Comparison of ENCODE assay signal across 28 mouse cellular contexts in the genomic region with DNA sequence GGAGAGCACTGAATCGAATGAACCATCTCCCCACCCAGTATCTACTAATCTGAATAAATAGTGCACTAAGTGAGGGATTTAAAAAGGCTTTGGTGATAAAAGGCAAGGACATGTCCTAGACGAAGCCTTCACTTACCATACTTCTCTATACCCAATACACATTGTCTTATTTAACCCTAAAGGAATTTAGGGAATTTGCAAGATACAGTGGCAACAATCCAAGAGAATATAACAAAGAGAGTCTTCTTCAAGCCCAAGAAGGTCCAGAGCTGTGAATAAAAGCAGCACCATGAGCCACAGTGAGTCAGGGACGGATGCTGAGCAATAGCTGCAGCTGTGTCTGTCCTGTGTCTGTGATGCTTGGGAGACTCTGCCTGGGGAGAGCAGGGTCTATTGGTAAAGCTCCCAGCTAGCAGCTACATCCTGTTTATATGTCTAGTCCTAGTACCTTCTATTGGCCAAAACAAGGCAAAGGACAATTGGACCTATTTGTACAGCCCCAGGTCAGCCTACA.
DNase-seq lines count a peak whose midpoint lies in the region; ATAC-seq lines count a peak whose summit lies in the region.
"Had no signal": no experiment of that assay in that cellular context is flagged by ENCODE, and none has a peak within 500 bp of the region (broad histone marks: within the 10 kb centered on the region; RNA-seq: fewer than 3 reads in every experiment).

No protein-coding gene starts in this region.

- WGBS in kidney, embryonic 16.5 days, result 85% methylated on average over 3 of the region's 3 CpGs
- 84% methylated on average over 3 of the region's 3 CpGs for WGBS in midbrain, embryonic 10.5 days

- peaks cover 4% of the 10 kb centered on the region; the same call in 1 of the 2 replicates for H3K4me1 ChIP-seq in kidney, embryonic 16.5 days (ENCODE audit: insufficient read depth, low read length)
- no peaks in the 10 kb centered on the region for H3K4me1 ChIP-seq in midbrain, embryonic 10.5 days
- H3K4me1 ChIP-seq: forebrain, embryonic 10.5 days; forebrain, embryonic 13.5 days; heart, embryonic 12.5 days; heart, embryonic 15.5 days had no signal

- H3K9ac ChIP-seq in kidney, embryonic 16.5 days (replicated peaks; ENCODE audit: low read length), result no peak overlapping the region
- H3K9ac ChIP-seq: forebrain, embryonic 13.5 days; heart, embryonic 12.5 days; heart, embryonic 15.5 days; hindbrain, embryonic 14.5 days had no signal

- H3K36me3 ChIP-seq in kidney, embryonic 16.5 days (ENCODE audit: insufficient read depth, low read length), result no peaks in the 10 kb centered on the region
- no peaks in the 10 kb centered on the region for H3K36me3 ChIP-seq in midbrain, embryonic 10.5 days
- H3K36me3 ChIP-seq: forebrain, embryonic 10.5 days; heart, embryonic 12.5 days; heart, embryonic 15.5 days had no signal

- no peak for ATAC-seq in kidney, embryonic 16.5 days (ENCODE audit: low FRiP score, low TSS enrichment)
- ATAC-seq: forebrain, embryonic 13.5 days; forebrain, embryonic 16.5 days; hindbrain, postnatal 0 days; inflammation-experienced regulatory T-cells, adult 6 months; intestine, embryonic 16.5 days had no signal

- H3K27me3 ChIP-seq in kidney, embryonic 16.5 days (ENCODE audit: insufficient read depth, low read length), result no peaks in the 10 kb centered on the region
- H3K27me3 ChIP-seq in midbrain, embryonic 10.5 days (ENCODE audit: low read depth, poor library complexity, severe bottlenecking), result no peaks in the 10 kb centered on the region
- H3K27me3 ChIP-seq: forebrain, embryonic 13.5 days; heart, embryonic 12.5 days; heart, embryonic 15.5 days had no signal

- H3K4me2 ChIP-seq in kidney, embryonic 16.5 days (replicated peaks; ENCODE audit: low read depth, low read length), result no peak overlapping the region
- H3K4me2 ChIP-seq: forebrain, embryonic 13.5 days; heart, embryonic 12.5 days; heart, embryonic 15.5 days; hindbrain, embryonic 14.5 days had no signal

- no peaks in the 10 kb centered on the region for H3K9me3 ChIP-seq in kidney, embryonic 16.5 days (ENCODE audit: low read length)
- no peaks in the 10 kb centered on the region for H3K9me3 ChIP-seq in midbrain, embryonic 10.5 days (replicated peaks)
- H3K9me3 ChIP-seq: forebrain, embryonic 10.5 days; forebrain, embryonic 13.5 days; heart, embryonic 15.5 days had no signal

- no peak overlapping the region for H3K4me3 ChIP-seq in kidney, embryonic 16.5 days (ENCODE audit: low read length)
- no peak overlapping the region for H3K4me3 ChIP-seq in midbrain, embryonic 10.5 days
- H3K4me3 ChIP-seq: forebrain, embryonic 10.5 days; forebrain, embryonic 13.5 days; heart, embryonic 12.5 days; heart, embryonic 15.5 days had no signal

- H3K27ac ChIP-seq in kidney, embryonic 16.5 days (ENCODE audit: low read length), result no peak overlapping the region
- no peak overlapping the region for H3K27ac ChIP-seq in midbrain, embryonic 10.5 days (replicated peaks)
- H3K27ac ChIP-seq: forebrain, embryonic 10.5 days; forebrain, embryonic 13.5 days; heart, embryonic 15.5 days; hindbrain, embryonic 14.5 days; hindbrain, postnatal 0 days had no signal

- DNase-seq in heart, adult 11 months, result peak; percentile 89
- DNase-seq in heart, postnatal 4 days, result no peak
- DNase-seq in NIH3T3 (ENCODE audit: low read depth), result peak; percentile 43
- peak; percentile 46 for DNase-seq in brain, adult 2 months (ENCODE audit: low read depth, low spot score)
- no peak for DNase-seq in gastrocnemius, adult 8-10 months (ENCODE audit: low spot score in 2 of 2)
- no peak for DNase-seq in midbrain, embryonic 10.5 days (ENCODE audit: low spot score)
- DNase-seq in neural tube, embryonic 10.5 days (ENCODE audit: extremely low spot score, low spot score), result no peak
- DNase-seq: adrenal gland, adult 2 months; adrenal gland, postnatal 14 days; cerebellum, adult 11-12 months; cerebellum, adult 8-10 months; cerebellum, postnatal 10 days; cerebellum, postnatal 36 days; embryo, embryonic 11 days; gastrocnemius, postnatal 14 days; heart, adult 18-20 months; heart, postnatal 10 days; heart, postnatal 36 days had no signal

Comparison
In these comparisons a context has a peak if more than half of its experiments do, and no peak if none do; other contexts are left out.
1. DNase-seq: peak in heart, adult 11 months (single experiment), NIH3T3 (single experiment) and brain, adult 2 months (single experiment); none in heart, postnatal 4 days (single experiment), gastrocnemius, adult 8-10 months (0 of 2), midbrain, embryonic 10.5 days (single experiment) and neural tube, embryonic 10.5 days (single experiment).